Mouse (Mus musculus): Measurements from ENCODE around the gene Bpifa6.

Gene Bpifa6

GRCm38 (mm10) chr2:154044743-154045142, 70.0 kb downstream of the Bpifa6 start:
- no peak for DNase-seq (ENCODE audit: low spot score)
